In genomic region chr7:129663781-129664505, GRCm38 (mm10) we compare ENCODE assay signal across 9 mouse cellular contexts.
DNase-seq lines count a peak whose midpoint lies in the region; ATAC-seq and TF ChIP-seq lines count a peak whose summit lies in the region.
"Had no signal": no experiment of that assay in that cellular context is flagged by ENCODE, and none has a peak within 500 bp of the region (broad histone marks: within the 10 kb centered on the region; RNA-seq: fewer than 3 reads in every experiment).

No protein-coding gene starts in this region.

- no peaks in the 10 kb centered on the region for H3K36me3 ChIP-seq in heart, embryonic 10.5 days
- H3K36me3 ChIP-seq in embryonic facial prominence, embryonic 10.5 days (replicated peaks) = no peaks in the 10 kb centered on the region
- no peaks in the 10 kb centered on the region for H3K36me3 ChIP-seq in midbrain, embryonic 13.5 days

- H3K4me2 ChIP-seq in midbrain, embryonic 13.5 days (replicated peaks) = no peak overlapping the region

- H3K27ac ChIP-seq in heart, embryonic 10.5 days = peak overlapping the region; percentile 4; the same call in 1 of the 2 replicates
- H3K27ac ChIP-seq in embryonic facial prominence, embryonic 10.5 days (replicated peaks) = peak overlapping the region; percentile 59
- H3K27ac ChIP-seq in midbrain, embryonic 13.5 days = no peak overlapping the region
- no peak overlapping the region for H3K27ac ChIP-seq in left cerebral cortex, adult 2 months
- H3K27ac ChIP-seq: gastrocnemius, adult 2 months had no signal

- peaks cover 8% of the 10 kb centered on the region for H3K4me1 ChIP-seq in heart, embryonic 10.5 days
- peaks cover 45% of the 10 kb centered on the region for H3K4me1 ChIP-seq in embryonic facial prominence, embryonic 10.5 days
- H3K4me1 ChIP-seq in midbrain, embryonic 13.5 days (replicated peaks) = peaks cover 28% of the 10 kb centered on the region

- 22% methylated on average over 12 of the region's 12 CpGs for whole genome bisulfite sequencing in heart, embryonic 10.5 days
- WGBS in embryonic facial prominence, embryonic 10.5 days = 26% methylated on average over 12 of the region's 12 CpGs
- 18% methylated on average over 12 of the region's 12 CpGs for WGBS in midbrain, embryonic 13.5 days

- no peaks in the 10 kb centered on the region for H3K9me3 ChIP-seq in heart, embryonic 10.5 days
- H3K9me3 ChIP-seq in embryonic facial prominence, embryonic 10.5 days = no peaks in the 10 kb centered on the region
- no peaks in the 10 kb centered on the region for H3K9me3 ChIP-seq in midbrain, embryonic 13.5 days

- ATAC-seq in midbrain, embryonic 13.5 days = peak; percentile 63

- peaks cover 27% of the 10 kb centered on the region for H3K27me3 ChIP-seq in heart, embryonic 10.5 days (ENCODE audit: insufficient read depth, poor library complexity, severe bottlenecking)
- peaks cover 19% of the 10 kb centered on the region; the same call in 1 of the 2 replicates for H3K27me3 ChIP-seq in embryonic facial prominence, embryonic 10.5 days (replicated peaks; ENCODE audit: low read depth, poor library complexity, severe bottlenecking)
- H3K27me3 ChIP-seq in midbrain, embryonic 13.5 days = peaks cover 39% of the 10 kb centered on the region

- no peak for DNase-seq in heart, embryonic 10.5 days (ENCODE audit: low spot score)
- DNase-seq in heart, adult 9 months (ENCODE audit: low spot score in 2 of 2) = no peak
- peak; percentile 35 for DNase-seq in embryonic facial prominence, embryonic 10.5 days (ENCODE audit: low spot score)
- peak; percentile 25 to 53 for DNase-seq in kidney, postnatal 4 days
- DNase-seq in right cerebral cortex, postnatal 36 days (ENCODE audit: low spot score in 2 of 2) = no peak
- no peak for DNase-seq in layer of hippocampus, postnatal 25 days (ENCODE audit: extremely low spot score in 1 of 2, low spot score in 1 of 2)
- DNase-seq in left cerebral cortex, adult 2 months (ENCODE audit: extremely low spot score in 1 of 2, low spot score in 2 of 2) = no peak
- DNase-seq: gastrocnemius, adult 2 months had no signal

- intact Hi-C loops in left cerebral cortex, adult 2 months (cut with DNase I) = no loop called here

- TF ChIP-seq CTCF in left cerebral cortex, adult 2 months (IDR thresholded peaks at IDR 0.05) = no peak

- H3K9ac ChIP-seq in midbrain, embryonic 13.5 days (replicated peaks) = 0 out of 2 replicates have a peak overlapping the region, but pooled peaks have one; percentile 36

- no peak overlapping the region for H3K4me3 ChIP-seq in heart, embryonic 10.5 days
- H3K4me3 ChIP-seq in embryonic facial prominence, embryonic 10.5 days = no peak overlapping the region
- no peak overlapping the region for H3K4me3 ChIP-seq in midbrain, embryonic 13.5 days (replicated peaks)
- no peak overlapping the region for H3K4me3 ChIP-seq in left cerebral cortex, adult 2 months
- H3K4me3 ChIP-seq: gastrocnemius, adult 2 months had no signal

Comparison
In these comparisons a context has a peak if more than half of its experiments do, and no peak if none do; other contexts are left out.
1. DNase-seq: peak in embryonic facial prominence, embryonic 10.5 days (single experiment) and kidney, postnatal 4 days (2 of 2); none in heart, embryonic 10.5 days (single experiment), heart, adult 9 months (0 of 2), right cerebral cortex, postnatal 36 days (0 of 2), layer of hippocampus, postnatal 25 days (0 of 2) and left cerebral cortex, adult 2 months (0 of 2).
2. H3K27ac ChIP-seq: peak in heart, embryonic 10.5 days (single experiment) and embryonic facial prominence, embryonic 10.5 days (single experiment); none in midbrain, embryonic 13.5 days (single experiment) and left cerebral cortex, adult 2 months (single experiment).